Mouse (Mus musculus) neural tube, embryonic 11.5 days (tissue): Measurements from ENCODE around the gene Sult2a6. TPM values are rescaled to one million over a fixed set of nuclear protein-coding genes. Genes with fewer than 3 reads are reported as not detected.

Experiments
- ATAC-seq: fragments of 200-750 bp; cut with Nextera tagmentation; 2 replicates; pipeline ENCODE4 v1.8.0; 2017; ENCODE audit warnings: moderate number of reproducible peaks, mild to moderate bottlenecking, moderate TSS enrichment, moderate library complexity; ENCODE audit not compliant: insufficient read depth, low FRiP score, low TSS enrichment
- DNase-seq: peaks from one replicate; pipeline ENCODE4 v3.0.0-alpha.2; 2015; ENCODE audit warnings: low spot score
- H3K27ac ChIP-seq: fragments of 300-500 bp; sonication (generic); 2 replicates; pipeline ENCODE4 v1.5.1; 2014; ENCODE audit warnings: low read depth, mild to moderate bottlenecking, low read length
- H3K27me3 ChIP-seq: fragments of 300-500 bp; sonication (generic); 2 replicates; pipeline ENCODE4 v1.6.1; 2014; ENCODE audit warnings: mild to moderate bottlenecking, low read length, mixed read lengths; ENCODE audit not compliant: control insufficient read depth, insufficient read depth
- H3K36me3 ChIP-seq: fragments of 300-500 bp; sonication (generic); 2 replicates; pipeline ENCODE4 v1.6.1; 2014; ENCODE audit warnings: mild to moderate bottlenecking, low read length, moderate library complexity, mixed read lengths; ENCODE audit not compliant: control insufficient read depth, insufficient read depth
- H3K4me1 ChIP-seq: fragments of 300-500 bp; sonication (generic); 2 replicates; pipeline ENCODE4 v1.6.1; 2014; ENCODE audit warnings: low read length, mixed read lengths; ENCODE audit not compliant: control insufficient read depth, insufficient read depth
- H3K4me2 ChIP-seq: fragments of 300-500 bp; sonication (generic); 2 replicates; pipeline ENCODE4 v1.6.1; 2014; ENCODE audit warnings: low read depth, mild to moderate bottlenecking, moderate library complexity
- H3K4me3 ChIP-seq: fragments of 300-500 bp; sonication (generic); 2 replicates; pipeline ENCODE4 v1.5.1; 2014; ENCODE audit warnings: low read depth, low read length
- H3K9ac ChIP-seq: fragments of 300-500 bp; sonication (generic); 2 replicates; pipeline ENCODE4 v1.6.1; 2014; ENCODE audit warnings: mild to moderate bottlenecking, low read length
- H3K9me3 ChIP-seq: fragments of 300-500 bp; sonication (generic); 2 replicates; pipeline ENCODE4 v1.6.1; 2016; ENCODE audit warnings: low read length; ENCODE audit not compliant: control insufficient read depth
- WGBS: fragments of 180-500 bp; shearing (Covaris S2); extraction: QIAGEN DNeasy Blood & Tissue Kit; methylation state at CpG from one replicate; pipeline ENCODE4 v1.1.7; 2014; 5-methylcytosine and 5-hydroxymethylcytosine counted together
- polyA plus RNA-seq: library from polyadenylated mRNA; unstranded; fragments of >200 nt; fragmentation: Nextera tagmentation; extraction: Ambion mirVana; gene quantifications from 2 replicates; pipeline ENCODE4 v1.2.1, GENCODE M21; 2014

Sult2a6 gene
- polyA plus RNA-seq, result not detected in 2 replicates

DNA sequence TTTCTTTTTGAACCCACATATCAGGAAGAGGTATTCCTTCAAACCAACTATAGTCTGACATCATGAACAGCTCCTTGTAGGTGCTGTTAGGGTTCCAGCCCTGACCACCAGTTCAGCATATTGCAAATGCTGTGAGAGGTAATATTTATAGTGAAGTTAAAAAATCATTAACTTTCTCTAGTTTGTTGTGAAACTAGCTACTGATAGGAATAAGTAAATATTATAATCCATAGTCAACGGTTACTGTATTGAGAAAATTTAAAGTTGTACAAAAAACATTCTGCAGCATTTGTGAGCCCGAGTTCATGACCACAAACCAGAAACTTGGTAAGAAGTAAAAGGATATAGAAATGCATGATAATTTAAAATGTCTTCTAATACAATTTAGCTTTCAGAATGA is at the start of gene Sult2a6:
Gene Sult2a6 (minus strand): TSS at position 101 of the 400 bp plus-strand sequence.
- WGBS, result 82% methylated on average over 2 of the region's 2 CpGs
- no peak within 1 kb of the TSS for H3K4me3 ChIP-seq
- ATAC-seq, result no peak

GRCm38 (mm10) chr7:14215231-14215630 is 39.4 kb downstream of the Sult2a6 start:
- DNase-seq, result no peak
- Histone ChIP-seq H3K9ac (no peak overlapping the region), H3K4me2 (no peak overlapping the region), H3K4me3 (no peak overlapping the region), H3K36me3 (no peaks in the 10 kb centered on the region), H3K27me3 (no peaks in the 10 kb centered on the region), H3K27ac (no peak overlapping the region), H3K9me3 (no peaks in the 10 kb centered on the region), H3K4me1 (no peaks in the 10 kb centered on the region)
- no peak for ATAC-seq

More for the DNA sequence above, at the start of gene Sult2a6:
- H3K4me1 ChIP-seq, result no peaks in the 10 kb centered on the region
- no peaks in the 10 kb centered on the region for H3K36me3 ChIP-seq
- no peaks in the 10 kb centered on the region for H3K9me3 ChIP-seq
- no peak within 1 kb of the TSS for H3K4me2 ChIP-seq
- H3K27ac ChIP-seq, result no peak within 1 kb of the TSS
- no peak for DNase-seq
- H3K27me3 ChIP-seq, result no peaks in the 10 kb centered on the region
- H3K9ac ChIP-seq, result no peak within 1 kb of the TSS

DNA sequence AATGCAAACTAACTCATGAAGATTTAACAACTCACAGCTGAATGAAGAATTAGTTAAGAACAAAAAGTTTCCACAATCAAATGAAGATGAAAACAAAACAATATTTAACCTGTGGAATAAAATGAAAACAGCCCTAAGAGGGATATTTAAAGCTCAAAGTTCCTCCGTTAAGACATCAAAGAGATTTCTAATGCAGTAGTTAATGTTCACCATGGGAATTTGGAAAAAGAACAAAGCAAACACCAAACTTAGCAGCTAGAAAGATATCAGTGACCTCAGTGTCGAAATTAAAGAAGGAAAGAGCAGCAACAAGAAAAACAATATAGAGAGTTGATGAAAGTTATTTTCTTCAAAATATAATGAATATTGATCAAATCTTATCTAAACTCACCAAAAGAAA is 51.3 kb downstream of the Sult2a6 start:
- Histone ChIP-seq H3K4me1 (no peaks in the 10 kb centered on the region), H3K4me2 (no peak overlapping the region), H3K27me3 (no peaks in the 10 kb centered on the region), H3K4me3 (no peak overlapping the region), H3K9ac (no peak overlapping the region), H3K9me3 (0 out of 2 replicates have a peak, but pooled peaks cover 5% of the 10 kb centered on the region), H3K27ac (no peak overlapping the region), H3K36me3 (no peaks in the 10 kb centered on the region)
- ATAC-seq (no peak), DNase-seq (no peak)
- 73% methylated on average over 2 of the region's 2 CpGs for WGBS

DNA sequence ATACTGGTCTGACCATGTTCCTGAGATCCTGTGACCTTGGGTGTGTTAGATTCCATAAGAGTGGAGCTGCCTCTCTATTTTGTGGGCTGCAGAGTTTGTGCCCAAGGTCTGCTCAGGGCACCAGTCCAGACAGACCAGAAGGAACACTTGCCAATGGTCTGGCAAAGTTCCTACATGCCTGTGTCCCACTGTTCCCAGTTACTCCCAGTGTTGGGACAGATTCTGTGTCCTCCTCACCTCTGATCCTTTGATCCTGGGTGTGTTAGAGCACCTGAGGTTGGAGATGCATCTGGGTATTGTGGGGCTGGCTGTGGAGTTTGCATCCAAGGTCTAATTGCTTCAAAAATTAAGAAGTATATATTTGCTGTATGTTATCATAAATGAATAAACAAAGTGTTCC is 52.2 kb downstream of the Sult2a6 start:
- Histone ChIP-seq H3K4me1 (no peaks in the 10 kb centered on the region), H3K27me3 (no peaks in the 10 kb centered on the region), H3K9ac (no peak overlapping the region), H3K9me3 (no peaks in the 10 kb centered on the region), H3K4me3 (no peak overlapping the region), H3K4me2 (no peak overlapping the region), H3K27ac (no peak overlapping the region), H3K36me3 (no peaks in the 10 kb centered on the region)
- no peak for DNase-seq
- no peak for ATAC-seq

Other genes starting within 250 kb of the Sult2a6 start
- gene Sult2a3, start 131.8 kb downstream of the Sult2a6 start, polyA plus RNA-seq, result not detected in 2 replicates
- not detected in 2 replicates for gene Obox8, start 78.7 kb upstream of the Sult2a6 start, polyA plus RNA-seq
- not detected in 2 replicates for gene Sult2a8, start 191.9 kb upstream of the Sult2a6 start, polyA plus RNA-seq
- gene Sult2a7, start 239.4 kb upstream of the Sult2a6 start, polyA plus RNA-seq, result not detected in 2 replicates